Mouse (Mus musculus) heart, adult 2 months (tissue): Measurements from ENCODE around the gene Gfpt1.

Experiments used
- CTCF ChIP-seq: fragments of 200-600 bp; IDR thresholded peaks from 2 replicates; pipeline ENCODE4 v1.8.1; 2022; ENCODE audit warnings: antibody characterized with exemption, mild to moderate bottlenecking, moderate library complexity
- EP300 ChIP-seq: fragments of 200-500 bp; IDR thresholded peaks from 2 replicates; pipeline ENCODE4 v1.6.1; 2011; ENCODE audit warnings: low read depth, low read length, control low read depth; ENCODE audit not compliant: insufficient read depth
- POLR2A ChIP-seq: fragments of 200-500 bp; IDR thresholded peaks from 2 replicates; pipeline ENCODE4 v1.6.1; 2011; ENCODE audit warnings: mild to moderate bottlenecking, low read depth, low read length, control low read depth; ENCODE audit not compliant: insufficient read depth

- TF ChIP-seq CTCF (no peak), EP300 (no peak), POLR2A (no peak)
Observed at GRCm38 (mm10) chr6:87133520-87133919, 90.9 kb downstream of the Gfpt1 start.
